Mouse (Mus musculus) mature B cell (primary cell): Measurements from ENCODE around the gene Gdpd4.

Experiments
- in situ Hi-C: fragments of 300-500 bp; cut with MboI; formaldehyde crosslinking; loops from 2 replicates; pipeline ENCODE4 v1.14.3; 2019

Gene Gdpd4

DNA sequence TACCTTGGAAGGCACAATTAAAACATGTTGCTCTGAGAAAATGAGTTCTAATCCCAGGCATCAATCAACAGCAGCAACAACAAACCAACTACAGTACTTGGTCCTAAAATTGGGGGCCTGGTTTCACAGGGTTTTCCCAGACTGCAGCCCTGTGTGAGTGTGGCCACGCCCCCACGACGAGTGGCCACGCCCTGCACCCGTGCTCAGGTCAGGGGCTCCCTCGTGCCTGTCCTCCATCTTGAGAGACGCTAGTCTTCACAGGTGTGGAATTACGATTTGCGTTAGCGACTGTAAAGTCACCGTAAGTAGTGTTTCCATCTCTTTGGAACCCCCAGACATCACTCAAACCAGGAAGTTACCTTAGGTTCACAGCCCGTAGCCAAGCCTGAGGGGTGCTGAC is at the start of gene Gdpd4:
TSS of gene Gdpd4 (plus strand) at position 214 of the 400 bp plus-strand sequence.
- in situ Hi-C loops, result no loop called here

DNA sequence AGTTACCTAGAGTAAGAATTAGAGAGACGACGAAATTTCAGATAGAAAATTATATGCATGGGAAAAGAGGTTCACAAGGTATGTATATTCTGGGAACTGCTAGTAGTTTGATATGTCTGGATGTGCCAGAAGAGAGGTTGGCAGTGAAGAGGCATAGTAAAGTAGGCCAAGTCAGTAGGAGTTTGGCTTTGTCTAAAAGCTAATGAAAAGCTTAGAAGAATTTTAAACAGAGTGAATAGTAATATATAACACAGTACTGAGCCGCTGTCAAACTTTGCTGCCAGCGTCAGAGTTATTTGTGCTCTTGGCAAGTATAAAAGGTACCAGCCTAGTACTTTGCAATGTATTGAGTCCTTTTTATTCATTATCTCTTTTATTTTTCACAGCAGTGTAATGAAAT is 47.4 kb upstream of the Gdpd4 start:
- in situ Hi-C loops, result no loop called here

DNA sequence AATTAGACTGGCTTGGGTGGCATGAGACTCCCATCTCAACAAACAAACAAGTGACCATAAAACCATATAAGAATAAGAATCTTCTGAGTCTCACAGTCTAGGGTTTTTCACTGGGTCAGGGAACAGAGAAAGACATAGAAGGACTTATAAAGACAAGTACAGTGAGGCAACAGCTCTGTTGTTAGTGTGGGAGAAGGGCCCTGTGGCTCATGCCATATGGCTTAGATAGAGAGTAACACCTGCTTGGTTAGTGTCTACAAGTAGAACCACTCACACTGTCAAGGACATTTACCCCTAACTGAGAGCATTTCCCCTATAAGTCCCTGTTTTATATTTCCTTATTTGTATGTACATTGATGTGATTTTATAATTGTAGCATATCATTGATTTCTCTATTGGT is 46.4 kb upstream of the Gdpd4 start:
- in situ Hi-C loops, result no loop called here

DNA sequence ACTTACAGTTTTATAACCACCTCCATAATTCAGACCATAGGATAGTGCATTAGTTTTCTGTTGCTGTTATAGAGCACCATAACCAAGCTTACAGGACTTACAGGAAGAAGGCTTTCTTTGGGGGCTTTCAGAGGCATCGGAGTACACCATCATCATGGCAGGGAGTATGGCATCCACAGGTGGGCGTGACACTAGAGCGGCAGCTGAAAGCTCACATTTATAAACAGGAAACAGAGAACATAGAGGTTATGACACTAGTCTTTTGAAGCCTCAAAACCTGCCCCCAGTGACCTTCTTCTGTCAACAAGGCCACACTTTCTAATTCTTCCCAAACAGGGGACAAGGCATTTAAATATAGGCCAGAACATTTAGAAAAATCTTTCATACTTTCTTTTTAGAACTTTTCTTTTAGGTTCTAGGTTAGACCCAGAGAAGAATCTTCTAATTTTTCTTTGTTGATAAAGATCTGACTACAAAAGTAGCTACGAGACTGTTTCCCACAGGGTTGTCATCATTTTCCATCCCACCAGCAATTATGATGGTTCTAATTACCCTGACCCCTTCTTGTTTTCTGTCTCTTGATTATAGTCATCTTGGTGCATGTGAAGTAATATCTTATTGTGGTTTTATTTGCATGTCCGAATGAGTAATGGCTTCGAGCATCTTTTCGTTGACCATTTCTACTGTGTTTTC is 41.8 kb upstream of the Gdpd4 start:
- in situ Hi-C loops, result no loop called here

DNA sequence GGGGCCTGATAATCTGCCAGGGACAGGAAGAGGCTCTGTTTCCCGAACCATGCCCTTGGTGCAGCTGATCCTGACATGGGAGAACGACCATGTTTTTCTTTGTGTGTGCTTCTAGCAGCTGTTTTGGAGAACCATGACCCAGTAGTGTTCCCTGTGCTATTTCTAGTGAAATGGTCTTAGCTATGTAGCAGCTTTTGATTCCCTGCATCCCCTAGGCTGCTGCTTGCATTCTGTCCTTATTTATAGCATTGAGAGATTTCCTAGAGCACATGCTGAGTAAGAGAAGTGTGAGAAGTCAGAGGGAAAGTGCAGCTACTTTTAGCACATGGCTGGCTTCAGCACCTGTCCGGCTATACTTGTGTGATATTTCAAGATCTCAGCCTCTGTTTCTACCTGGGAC is 8.1 kb upstream of the Gdpd4 start:
- in situ Hi-C loops, result no loop called here

DNA sequence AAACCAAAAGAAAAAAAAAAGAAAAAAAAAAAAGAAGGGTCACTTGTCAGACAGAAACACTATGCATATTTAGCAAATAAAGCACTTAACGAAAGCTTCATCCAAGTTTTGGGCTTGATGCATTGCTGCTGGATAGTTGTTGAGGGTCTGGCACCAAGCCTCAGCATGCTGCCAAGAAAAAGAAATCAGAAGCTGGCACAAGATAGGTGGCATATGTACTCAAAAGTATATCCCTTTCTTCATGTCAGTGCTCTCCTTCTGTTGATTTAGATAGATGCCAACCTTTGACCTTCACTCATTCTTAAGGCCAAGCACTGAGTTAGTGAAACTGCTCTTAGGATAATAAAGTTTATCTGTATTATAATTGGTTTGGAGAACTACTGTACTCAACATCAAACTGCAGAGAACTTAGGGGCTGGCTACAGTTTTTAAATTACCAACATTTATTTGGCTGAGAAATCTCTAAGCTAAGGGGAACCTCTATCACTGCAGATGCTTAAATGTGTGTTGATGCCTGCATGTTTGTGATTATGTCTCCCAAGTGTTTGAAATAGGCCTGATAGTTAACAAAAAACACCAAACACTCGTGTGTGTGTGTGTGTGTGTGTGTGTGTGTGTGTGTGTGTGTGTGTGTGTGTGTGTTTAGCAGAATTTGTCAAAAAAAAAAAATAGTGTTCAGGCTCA is 4.8 kb upstream of the Gdpd4 start:
- in situ Hi-C loops, result no loop called here

DNA sequence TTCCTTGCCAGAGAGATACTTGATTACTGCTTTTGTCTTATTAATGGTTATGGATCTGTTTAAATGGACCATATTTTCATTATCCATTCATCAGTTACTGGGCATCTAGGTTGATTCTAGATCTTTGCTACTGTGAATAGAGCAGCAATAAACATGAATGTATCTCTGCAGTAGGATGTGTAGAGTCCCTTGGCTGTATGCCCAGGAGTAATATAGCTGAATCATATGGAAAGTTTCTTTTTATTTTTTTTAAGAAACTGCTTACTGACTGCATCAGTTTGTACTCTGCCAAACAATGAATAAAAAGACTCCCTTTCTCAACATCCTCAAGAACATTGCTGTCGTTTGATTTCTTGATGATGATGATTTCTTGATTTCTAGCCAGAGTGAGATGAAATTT is 6.1 kb downstream of the Gdpd4 start:
- in situ Hi-C loops, result no loop called here

DNA sequence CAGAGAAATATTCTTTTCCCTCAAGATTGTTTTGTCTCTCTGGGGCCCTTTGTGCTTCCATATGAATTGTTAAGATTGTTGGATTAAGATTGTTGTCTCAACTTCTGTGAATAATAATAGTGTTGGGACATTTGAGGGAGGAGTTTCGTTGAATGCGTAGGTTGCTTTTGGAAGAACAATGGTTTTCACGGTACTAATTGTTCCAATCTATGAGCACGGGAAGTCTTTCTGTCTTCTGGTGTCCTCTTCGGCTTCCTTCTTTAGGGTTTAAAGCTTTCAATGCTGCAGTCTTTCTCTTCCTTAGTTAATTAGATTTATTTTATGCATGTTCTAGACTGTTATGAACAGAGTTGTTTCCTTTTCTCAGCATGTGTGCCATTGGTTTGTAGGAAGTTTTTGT is 7.2 kb downstream of the Gdpd4 start:
- in situ Hi-C loops, result no loop called here

DNA sequence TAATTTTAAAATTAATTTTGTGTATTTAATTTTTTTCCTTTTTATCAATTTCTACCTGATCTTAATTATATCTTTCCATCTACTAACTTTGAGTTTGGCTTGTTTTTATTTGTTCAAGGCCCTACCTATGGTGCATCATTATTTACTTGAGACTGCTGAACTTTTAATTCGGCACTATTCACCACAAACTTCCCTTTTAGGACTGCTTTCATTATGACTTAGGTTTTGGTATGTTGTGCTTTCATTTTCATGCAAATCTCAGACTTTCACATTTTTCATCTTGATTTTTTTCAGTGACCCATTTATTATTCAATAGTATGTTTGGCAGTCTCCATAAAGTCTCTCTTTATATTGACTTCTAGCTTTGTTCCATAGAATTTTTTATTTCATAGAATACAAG is 24.7 kb downstream of the Gdpd4 start:
- in situ Hi-C loops, result no loop called here

DNA sequence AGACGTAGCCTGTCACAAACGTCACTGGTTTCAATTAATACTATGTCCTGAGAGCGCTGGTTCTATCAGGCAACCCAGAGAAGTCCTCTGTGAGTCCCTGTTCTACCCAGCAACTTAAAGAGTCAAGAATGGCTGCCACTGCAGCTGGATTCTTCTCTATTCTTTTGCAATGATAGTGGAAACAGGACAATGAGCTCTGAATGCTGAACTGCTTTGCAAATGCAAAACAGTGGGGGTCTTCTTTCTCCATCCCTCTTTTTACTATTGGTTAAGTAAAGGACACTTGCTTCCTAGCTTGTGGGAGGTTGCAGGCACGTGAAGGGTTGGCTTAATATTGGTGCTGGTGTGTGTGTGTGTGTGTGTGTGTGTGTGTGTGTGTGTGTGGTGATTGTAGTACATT is 52.7 kb downstream of the Gdpd4 start:
- in situ Hi-C loops, result no loop called here

DNA sequence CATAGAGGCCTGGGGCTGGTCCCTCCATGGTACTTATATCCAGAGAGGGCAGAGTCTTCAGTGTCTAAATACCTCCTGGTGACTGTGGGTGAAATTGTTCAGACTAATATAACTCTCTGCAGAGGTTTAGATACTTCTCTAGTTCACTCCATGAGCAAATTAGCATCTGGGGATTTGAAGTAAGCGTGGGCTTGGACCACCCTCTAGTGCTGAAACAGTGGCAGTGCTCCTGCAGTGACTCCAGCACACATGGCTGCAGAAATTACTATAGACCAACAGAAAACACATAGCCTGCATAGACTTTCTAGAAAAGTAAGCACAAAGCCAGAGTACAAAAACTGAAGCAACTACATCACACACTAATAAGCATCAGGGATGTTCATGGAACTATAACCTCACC is 57.7 kb downstream of the Gdpd4 start:
- in situ Hi-C loops, result no loop called here

DNA sequence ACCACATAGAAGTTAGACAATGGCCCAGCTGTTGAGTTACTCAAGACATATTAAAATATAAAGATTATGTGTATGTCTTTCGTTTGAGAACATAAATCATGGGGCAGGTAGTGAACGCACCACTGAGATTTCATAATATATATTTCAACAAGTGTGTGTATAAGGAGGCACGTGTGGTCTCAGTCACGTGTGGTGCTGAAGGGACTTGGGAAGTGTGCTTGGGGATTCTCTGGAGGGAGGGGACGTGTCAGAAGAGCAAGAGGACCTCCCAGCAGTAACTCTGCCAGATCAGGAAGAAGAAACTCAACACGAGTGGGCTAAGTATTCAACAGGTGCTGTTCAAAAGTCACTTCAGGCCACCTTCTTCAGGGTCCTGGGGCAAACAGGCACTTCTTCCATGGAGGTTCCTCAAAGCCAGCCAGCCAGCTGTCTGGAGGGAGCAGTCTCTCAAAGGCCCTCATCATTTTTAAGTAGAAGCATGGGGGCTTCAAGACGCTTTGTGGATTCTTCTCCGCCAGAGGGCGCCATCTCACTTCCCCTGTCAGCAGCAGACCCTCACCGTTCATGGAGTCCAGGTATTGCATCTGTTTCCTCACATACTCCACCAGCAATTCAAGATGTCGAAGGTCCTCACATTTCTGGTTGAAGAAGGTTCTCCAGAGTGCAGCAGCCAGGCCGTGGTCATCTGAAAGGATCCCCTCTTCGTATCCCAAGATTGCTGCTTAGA is 64.5 kb downstream of the Gdpd4 start:
- in situ Hi-C loops, result no loop called here

DNA sequence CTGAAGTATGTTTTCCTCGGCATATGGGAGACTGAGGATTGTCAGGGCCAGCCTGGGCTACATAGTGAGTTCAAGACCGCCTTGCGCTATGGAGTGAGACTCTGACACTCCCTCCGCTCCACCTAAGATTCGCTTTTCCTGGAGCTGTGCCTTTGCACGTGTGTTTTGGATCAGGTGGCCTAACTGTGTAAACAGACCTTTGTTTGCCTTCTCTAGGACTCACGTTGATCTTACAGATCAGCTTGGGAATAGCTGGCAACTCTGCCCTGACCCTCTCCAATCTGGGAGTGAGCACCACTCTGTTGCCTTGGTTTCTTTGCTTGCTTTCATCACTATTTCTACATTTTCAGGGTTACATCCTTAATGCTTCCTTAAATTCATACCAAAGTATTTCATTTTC is 82.9 kb downstream of the Gdpd4 start:
- in situ Hi-C loops, result no loop called here

DNA sequence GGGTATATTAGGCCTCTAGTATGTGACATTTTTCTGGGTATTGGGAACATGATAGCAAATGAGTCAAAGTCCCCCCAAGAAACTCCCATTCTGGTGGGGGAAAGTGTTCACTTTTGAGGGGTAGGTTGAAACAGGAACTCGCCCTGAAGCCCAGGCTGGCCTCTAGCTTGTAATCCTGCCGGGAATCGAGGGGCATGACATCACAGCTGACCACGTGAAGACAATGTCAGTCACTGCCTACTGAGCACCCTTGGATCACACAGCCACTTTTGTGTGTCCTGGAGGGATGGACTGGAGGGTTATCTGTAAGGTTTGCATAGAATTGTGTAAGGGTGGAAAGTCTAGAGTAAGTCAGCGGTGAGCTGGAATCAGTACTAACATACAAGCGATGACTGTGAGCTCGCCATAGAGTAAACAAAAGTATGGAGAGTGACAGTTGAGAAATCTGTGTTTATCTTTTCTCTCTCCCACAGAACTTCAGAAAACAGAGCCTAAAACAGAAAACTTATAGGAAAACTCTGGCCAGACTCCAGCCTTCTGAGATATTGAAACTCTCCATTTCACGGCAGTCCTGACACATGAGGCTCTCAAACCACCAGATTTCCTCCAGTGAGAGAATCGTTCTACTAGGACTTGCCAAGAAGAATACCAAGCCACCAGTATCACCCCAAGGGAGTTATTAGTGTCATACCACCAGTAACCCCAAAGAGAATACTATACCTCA is 128.5 kb downstream of the Gdpd4 start:
- in situ Hi-C loops, result no loop called here

DNA sequence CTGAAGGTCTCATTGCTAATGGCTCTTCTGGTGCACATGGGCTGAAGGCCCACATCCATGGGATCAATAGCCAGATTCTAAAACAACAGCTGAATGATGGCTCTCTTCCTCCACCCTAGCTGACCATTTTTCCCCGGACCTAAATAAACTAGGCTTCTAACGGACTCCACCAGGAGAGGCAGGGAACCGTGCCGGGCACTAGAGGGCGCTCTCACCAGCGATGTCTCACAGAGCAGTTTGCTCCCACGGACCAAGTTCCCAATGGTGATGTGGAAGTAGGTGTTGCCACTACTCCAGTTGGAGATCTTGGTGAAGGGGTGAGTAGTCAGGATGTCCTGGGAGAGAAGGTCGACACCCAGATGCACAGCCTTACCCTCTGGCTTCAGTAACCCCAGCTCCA is 132.2 kb downstream of the Gdpd4 start:
- in situ Hi-C loops, result no loop called here

DNA sequence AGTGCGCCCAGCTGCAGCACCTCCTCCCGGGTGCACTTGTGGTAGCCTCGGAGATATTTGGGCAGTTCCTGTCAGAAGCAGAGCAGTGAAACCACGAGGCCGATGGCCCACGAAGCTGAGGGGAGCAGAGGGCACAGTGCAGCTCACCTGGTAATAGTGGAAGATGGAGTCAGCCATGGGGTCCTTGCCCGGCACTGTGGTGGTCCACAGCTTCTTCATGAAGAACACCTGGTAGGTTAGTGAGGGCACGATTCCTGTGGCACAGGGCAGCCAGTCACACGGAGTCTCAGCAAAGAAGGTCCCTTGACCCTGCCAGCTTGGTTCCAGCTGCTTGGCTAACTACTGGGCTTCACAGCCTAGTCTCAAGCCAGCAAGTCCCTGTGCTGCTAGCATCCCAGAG is 134.7 kb downstream of the Gdpd4 start:
- in situ Hi-C loops, result no loop called here

DNA sequence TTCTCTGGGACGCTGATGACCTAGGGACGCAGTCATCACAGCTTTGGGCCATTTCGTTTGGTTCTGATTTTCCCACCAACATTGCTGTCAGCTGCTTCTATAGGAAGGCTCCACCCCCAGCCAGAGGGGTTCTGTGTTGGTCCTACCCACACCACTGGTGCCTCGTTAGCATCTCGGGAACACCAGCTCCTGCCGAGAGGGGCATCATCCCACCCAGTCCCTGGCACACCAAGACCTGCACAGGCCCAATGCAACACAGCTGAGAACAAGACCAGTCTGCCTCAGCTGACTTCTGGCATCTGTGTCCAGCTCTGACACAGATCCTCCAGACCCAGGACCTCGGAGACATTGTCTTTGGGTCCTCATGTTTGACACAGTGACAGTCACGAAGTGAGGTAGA is 135.2 kb downstream of the Gdpd4 start:
- in situ Hi-C loops, result no loop called here

DNA sequence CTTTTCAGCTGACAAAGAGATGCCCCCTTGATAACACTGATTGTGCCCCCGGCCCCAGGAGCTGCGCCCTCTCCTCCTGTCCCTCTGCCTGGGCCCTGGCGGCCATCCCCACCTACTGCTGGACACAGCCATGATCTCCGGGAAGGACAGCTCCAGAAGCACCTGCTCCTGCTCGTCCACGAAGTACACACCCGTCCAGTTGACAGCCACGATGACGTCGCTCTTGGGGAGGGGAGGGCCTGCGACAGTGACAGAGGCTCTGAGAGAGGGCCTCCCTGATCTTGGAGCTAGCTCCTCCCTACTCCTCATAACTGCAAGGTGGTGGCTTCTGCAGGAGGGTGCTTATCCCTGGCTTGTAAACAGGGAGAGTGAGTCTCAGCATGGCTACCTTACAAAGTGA is 146.5 kb downstream of the Gdpd4 start:
- in situ Hi-C loops, result no loop called here

DNA sequence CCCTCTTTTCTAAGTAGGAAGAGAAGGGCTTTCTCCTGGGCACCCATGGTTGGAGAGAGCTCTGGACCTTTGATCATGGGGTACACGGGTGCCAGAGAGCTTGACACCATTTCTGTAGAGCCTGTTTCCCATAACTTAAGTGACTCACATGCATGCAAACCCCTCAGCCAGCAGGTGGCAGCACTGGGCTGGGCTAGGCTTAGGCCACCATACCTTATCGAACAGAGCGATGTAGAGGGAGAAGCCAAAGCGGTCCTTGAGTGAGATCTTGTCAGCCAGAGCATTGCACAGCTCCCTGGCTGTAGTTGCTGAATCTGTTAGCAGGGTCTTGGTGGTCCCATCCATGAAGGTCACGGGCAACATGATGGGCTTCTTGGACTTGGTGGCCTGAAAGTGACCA is 151.9 kb downstream of the Gdpd4 start:
- in situ Hi-C loops, result loop anchor here (5.0 kb wide), 1 partner anchor 46 kb away; the partner anchor contains the start of gene Myo7a

DNA sequence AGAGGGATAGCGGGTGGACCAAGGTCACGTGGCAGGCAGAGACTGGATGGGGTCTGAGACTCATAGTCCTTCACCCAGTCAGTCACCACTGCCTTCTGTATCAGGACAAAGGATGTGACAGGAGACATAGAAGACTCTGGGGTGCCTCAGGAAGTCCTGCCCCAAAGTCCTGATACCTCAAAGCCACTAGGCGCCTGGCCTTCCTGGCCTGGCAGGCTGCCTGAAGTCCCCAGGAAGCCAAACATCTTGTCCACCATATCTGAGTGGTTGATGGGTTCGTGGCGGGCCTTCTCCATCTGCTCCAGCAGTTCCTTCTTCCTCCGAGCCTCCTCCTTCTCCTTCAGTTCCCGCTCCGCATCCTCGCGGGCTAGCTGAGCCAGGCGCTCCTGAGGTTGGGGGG is 157.7 kb downstream of the Gdpd4 start:
- in situ Hi-C loops, result no loop called here

DNA sequence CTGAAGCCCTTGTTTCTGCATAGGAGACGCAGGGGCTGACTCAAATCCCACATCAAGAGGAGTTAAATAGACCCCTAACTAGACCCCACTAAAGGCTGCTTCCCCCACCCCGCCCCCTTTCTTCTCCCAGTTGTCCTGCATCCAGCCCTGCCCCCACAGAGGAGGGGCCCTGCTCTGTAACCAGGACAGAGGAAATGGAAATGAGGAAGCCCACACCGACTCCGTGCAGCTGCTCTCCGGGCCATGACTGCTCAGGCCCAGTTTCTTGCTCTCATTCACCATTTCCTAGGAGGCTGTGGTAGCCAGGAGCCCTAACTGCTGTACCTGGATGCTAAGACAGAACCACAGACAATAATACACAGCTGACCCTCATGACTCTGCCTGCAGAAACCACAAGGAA is 162.6 kb downstream of the Gdpd4 start:
- in situ Hi-C loops, result no loop called here

DNA sequence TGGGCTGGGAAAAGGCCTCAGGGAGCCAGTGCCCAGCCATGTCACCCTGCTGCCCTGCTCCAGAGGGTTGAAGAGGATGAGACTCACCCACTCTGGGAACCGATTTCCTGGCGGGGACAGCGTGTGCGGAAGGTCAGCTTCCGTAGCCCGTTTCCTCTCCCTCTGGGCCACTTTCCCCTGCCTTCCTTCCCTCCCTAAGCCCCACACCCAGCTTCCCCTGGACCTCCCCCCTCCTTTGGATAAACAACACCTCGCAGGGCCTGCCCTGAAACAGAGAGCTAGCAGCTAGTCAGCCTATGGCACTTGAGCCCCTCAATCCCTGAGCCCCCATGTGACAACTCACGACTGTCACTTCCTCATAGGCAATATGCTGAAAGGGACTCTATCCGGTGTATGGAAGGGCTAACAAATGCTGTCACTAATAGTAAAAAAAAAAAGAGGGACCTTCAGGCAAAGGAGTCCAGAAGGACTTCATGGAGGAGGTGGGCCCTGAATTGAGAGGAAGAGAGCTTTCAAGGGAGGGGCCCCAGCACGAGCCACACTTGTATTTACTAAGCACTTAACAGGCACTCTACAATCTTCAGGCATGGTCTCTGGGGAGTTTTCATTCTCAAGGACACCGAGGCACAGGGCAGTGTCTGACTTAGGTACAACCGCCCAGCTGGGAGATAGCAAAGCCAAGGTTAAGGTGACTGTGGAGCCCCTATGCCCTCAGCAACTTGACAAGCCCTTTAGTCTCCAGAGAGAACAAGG is 165.0 kb downstream of the Gdpd4 start:
- in situ Hi-C loops, result no loop called here
